Mouse (Mus musculus) urinary bladder, postnatal 4 days (tissue): ENCODE results near the gene Pimreg.

Source experiments
- DNase-seq, 2 experiments: peaks; one replicate each; pipeline ENCODE4 v3.0.0; 2021 to 2022; ENCODE audit warnings: low spot score in 2 of 2

Gene Pimreg

DNA sequence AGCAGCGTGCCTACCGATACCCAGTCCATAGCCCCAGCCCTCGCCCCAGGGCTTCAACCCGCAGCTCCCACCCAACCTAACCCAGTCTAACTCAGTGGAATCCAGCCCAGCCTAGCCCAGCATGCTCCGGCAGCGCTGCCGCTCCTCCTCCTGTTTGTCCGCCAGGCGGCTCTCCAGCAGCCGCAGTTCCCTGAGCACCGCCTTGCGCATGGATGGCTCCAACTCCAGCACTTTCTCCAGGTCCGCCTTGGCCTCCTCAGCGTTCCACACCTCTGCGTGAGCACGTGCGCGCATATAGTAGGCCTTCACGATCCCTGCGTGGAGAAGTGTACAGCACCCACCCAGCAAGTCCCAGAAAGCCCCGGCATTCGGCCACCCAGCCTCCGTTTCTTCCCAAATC lies 12.7 kb upstream of the Pimreg start:
- DNase-seq = no peak

DNA sequence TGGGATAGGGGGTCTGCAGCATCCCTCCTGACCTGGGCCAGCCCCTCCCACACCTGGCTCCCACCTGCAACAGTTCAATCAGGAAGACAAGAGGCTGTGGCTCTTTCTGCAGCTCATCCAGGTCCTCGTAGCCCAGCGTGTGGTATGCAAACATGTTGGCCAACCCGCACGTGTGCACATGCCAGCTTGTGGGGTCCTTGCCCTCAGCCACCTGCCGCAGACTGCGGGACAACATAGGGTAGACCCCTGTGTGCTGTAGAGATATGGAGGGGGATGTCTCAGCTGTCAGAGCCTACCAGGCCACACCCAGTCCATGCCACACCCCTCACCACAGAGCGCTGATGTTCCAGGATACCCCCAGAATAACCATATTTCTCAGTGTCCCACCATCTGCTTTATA lies 10.5 kb upstream of the Pimreg start:
- no peak for DNase-seq

DNA sequence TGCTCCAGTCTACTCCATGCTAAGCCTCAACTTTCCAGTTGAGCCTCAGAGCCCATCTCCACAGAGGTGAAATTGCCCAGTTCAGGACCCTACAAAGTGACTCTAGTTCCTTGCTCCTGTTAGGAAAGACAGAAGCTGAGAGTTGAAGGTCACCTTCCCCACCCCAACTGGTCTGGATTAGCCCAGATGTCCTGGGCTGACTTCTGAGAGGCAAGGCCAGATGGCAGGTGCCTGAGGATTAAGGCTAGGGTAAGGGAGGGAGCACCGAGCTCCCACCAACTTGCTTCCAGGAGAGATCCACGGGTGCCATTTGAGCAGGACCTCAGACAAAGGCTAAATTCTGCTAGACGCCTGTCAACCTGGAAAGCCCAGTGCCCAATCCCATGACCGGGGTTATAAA lies 9.7 kb upstream of the Pimreg start:
- no peak for DNase-seq

DNA sequence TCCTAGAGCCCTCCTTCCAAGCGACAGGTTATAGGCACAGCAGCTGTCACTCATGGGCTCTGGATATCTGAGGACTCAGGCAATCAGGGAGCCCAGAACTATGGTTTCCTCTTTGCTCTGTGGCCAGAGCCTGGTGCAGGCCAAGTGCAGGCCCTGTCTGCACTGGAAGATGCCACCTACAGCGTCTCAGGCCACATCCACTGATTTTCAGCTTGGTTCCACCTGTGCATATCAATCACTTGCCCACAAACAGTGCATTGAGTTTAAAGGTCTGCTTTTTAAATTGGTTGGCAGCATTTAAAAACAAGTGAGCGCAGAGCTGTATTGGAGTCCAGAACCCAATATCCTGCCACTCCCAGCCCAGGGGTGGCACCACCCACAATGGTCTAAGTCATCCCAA lies 9.2 kb upstream of the Pimreg start:
- DNase-seq = no peak

DNA sequence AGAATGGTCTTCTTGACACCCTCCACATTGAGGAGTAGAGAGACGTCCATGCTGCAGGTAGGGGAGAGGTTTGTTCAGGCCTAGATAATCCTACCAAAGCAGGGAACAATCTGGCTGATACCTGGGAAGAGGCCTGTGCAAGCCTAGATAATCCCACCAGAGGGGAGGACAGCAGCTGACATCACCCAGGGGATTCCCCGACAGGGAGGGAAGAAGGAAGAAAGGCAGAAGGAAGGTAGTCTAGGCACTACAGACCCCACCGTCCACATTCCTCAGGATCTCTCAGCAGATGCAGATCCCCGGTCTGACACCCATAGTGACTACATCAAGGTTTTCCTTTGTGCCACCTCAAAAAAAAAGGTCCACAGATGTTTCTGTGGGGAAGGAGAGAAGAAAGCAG lies 4.4 kb upstream of the Pimreg start, which contains the start of gene Aipl1:
Aipl1 (minus strand) TSS at position 101 of the 400 bp plus-strand sequence.
- DNase-seq = no peak

DNA sequence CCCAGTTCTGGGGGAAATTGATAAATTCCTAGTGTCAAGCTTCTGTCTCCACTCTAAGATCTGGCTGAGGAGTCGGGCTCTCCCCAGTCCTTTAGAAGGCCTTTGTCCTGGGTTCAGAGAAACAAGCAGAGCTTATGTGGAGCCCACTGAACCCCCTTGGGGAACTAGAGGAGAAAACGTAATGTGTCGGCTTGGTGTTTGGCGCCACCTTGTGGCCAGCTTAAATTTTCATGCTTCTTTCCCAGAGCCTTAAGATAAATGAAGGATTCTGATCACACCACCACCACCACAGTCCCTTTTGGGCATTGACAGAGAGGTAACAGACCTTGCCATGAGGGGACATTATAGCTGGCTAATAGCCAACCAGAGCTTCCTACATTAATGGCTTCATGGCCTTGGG lies 3.8 kb upstream of the Pimreg start:
- DNase-seq = peak; percentile 44 to 79

DNA sequence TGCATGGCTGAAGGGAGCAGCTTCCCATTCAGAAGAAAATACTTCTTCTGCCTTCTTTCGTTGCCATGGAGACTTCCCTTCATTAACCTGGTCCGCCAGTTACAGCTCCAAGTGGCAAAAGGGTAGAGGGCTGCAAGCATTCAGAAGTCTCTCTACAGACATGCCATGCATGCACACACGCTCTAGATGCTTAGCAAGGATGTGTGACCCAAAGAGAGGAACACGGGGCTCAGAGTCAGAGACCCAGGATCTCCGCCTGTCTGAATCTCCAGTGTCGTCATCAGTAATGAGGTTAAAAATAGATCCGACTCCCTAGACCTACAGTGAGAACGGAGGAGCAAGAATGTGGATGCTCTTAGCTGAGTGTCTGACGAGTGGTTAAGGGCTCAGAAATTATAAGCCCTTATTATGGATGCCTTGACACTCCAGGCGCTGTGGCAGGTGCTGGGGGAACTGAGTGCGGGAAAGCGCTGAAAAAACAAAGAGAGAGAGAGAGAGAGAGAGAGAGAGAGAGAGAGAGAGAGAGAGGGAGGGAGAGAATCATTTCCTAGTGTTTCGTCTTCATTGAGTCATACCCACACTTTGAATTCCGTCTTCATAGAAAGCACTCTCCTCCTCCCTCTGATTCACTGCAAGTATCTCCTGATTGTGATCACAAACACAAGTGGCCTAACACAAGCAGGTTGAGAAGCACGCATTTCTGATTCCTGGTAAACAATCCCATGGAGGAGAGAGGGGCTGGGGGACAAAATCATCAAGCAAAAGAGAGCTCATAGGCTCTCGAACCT lies 2.0 kb upstream of the Pimreg start:
- DNase-seq = no peak

DNA sequence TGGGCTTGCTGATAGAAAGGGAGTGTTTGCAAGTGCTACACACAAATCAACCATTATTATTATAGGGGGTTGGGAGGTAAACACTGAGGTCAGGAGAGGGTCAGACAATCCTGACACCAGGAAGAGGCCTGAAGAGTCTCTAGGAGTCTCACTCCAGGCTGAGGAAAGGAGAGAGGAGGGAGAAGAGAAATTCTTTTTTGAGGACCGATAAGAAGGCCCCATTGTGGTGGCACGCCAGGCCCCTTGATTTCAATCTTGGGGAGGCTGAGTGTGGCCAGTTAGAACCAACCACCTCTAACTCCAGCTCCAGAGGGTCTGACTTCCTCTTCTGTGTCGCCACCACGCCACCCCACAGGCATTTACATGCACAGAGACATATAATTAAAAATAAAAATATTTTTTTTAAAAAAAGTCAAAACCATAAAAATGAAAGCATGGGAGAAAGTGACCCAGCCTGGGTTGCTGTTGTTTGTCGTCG lies 503 bp upstream of the Pimreg start:
- no peak for DNase-seq

DNA sequence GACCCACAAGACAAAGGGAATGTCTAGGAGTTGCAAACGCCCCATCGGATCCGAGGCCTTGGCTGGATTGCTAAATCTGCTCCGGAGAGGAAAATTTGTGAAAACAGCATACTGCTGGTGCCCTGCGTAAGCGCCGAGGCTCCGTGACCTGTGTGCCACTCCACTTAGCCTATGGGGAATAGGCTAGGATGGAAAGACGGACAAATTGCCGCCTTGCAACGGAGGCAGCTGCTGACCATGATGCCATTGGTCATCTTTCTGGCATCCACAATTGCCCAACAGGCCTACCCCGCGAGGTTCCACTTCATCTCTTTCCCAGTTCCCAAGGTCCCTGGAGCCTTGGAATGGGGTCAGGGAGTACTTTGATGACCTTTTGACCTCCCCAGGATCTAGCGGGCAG lies 799 bp downstream of the Pimreg start:
- no peak for DNase-seq

DNA sequence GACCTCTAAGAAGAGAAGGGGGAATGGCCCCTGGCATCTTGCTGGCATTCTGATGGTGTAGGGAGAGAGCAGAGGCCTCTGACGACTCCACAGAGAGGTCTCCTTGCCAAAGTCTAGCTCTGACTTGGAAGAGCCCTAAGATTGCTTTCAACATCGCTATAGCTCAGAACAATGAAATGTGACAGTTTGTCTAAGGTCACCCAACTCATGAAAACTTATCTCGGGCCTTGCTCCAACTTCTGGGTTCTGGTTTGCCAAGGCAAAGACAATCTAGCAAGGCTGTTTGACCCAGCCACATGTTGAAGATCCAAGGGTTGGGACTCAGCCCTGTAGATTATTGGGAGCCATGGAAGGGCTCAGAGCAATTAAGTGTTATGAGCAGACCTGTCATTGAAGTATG lies 2.4 kb downstream of the Pimreg start:
- DNase-seq = no peak

DNA sequence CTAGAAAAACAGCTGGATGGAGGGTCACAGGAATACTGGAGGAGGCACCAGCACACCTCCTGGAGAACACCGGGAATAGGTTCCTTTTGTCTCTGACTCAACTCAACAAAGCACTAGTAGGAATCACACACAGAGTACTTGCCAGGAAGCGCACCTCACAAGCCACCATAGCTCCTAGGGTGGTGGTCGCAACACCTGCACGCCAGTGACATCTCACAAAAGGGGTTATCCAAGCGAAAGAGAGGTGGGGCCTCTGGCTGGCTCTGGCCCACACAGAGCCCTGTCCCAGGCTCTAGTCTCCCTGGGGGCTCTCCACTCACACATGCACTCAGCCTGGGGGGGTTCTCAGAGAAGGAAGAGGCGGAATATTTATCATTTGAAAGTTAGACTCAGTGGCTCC lies 6.9 kb downstream of the Pimreg start:
- DNase-seq = no peak

DNA sequence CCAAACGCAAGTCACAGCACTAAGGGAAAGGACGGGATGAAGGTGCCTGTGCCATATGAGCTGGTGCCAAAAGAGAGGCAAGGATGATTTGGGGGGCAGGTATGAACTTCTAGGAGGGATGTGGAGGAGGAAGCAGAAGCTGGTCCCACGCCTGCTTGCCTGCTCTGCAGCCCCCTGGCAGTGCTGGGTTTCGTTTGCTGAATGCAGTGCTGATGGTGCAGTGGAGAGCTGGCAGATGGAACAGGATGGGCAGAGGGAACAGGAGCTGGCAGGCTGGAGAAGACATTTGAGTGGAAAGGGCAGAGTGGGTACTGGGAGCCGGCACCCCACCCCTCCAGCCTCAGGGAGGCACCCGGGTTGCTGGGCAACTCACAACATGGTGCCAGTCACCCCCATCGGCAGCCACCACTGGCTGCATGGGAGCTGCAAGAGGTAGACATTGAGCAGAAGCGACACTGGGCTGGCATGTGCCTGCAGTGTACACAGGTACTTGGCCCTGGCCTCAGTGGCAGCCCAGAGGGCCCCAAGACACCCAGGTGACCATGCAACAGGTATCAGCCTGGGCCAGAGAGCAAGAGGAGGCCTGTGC lies 7.4 kb downstream of the Pimreg start:
- DNase-seq = no peak

DNA sequence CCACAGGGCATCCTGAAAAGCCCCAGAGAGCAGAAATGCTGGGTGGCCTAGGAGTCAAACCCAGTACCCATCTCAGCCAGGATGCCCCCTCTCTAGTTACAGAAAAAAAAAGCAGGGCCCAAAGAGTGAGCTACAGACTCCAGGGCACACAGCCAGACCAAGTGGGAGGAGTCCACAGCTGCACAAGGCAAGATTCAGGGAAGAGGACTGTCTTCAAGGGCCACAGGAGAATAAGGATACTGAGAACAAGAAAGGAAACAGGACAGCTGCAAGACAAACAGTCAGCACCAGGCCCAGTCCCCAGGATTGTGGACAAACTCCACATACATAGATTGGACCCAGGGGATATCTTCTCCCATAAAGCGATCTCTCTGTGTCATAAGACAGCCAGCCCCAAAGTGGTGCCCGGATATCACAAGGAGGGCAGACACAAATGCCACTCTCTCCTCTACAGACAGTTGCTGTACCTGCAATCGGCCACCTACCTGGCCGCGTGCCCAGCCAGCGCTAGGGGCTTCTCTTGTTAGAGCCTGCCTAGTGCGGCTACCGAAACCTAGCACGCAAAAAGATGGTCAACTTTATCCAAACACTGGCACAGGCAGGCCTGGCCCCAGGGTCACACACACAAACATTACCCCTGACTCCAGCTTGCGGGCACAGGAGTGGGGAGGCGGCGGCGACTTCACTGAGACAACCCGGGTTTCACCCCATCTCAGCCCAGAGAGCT lies 8.5 kb downstream of the Pimreg start:
- no peak for DNase-seq

DNA sequence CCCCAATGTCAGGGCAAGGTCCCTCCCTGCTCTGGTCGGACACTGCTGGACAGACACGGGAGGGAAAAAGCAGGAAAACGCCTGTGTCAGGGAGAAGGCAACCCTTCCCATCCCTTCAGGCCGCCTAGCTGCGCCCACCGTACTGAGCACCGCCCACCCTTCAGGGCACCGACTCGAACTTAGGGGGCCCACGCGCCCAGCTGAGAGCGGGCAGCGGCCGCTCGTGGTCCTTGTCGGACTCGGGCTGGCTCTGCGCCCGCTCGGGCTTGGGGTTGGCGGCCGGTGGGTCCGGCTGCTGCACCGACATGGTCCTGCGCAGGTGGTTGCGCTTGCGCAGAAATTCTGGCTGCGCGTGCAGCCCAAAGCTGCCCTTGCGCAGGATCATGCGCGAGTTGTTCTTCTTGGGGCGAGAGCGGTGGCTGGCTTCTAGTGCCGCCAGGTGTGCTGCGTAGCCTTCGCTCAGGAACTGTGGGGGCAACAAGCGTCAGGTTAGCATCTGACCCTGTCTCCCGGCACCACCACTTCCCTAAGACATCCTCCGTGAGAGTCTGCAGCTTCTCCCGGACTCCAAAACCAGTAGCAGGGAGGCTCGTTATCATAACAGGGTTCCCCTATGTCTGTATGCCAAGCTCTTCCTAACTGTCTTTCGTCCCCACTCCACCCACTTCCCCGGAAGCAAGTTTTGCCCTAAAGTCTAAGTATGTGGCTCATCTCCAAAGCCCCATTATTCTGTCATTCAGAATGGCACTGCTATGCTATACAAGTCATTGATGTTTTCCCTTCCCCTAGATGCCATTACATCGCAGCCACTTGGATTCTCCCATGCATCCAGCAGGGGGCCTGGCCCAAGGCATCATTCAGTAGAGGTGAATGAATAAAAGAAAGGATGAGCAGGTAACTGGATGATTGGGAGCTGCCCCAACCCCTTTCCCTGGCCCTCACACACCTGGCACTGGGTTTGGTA lies 9.3 kb downstream of the Pimreg start:
- no peak for DNase-seq

DNA sequence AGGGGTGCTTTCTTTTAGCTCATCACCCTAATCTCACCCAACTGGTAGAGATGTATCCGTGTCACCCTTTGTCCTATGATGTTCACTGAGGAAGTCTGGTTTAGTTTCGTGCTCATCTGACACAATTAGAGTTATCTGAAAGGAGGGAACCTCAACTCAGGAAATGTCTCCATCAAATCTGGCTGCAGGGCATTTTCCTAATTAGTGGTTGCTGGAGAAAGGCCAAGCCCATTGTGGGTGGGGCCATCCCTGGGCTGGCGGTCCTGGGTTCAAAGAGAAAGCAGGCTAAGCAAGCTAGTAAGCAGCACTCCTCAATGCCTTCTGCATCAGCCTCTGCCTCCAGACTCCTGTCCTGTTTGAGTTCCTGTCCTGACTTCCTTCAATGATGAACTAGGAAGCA lies 10.4 kb downstream of the Pimreg start:
- no peak for DNase-seq

DNA sequence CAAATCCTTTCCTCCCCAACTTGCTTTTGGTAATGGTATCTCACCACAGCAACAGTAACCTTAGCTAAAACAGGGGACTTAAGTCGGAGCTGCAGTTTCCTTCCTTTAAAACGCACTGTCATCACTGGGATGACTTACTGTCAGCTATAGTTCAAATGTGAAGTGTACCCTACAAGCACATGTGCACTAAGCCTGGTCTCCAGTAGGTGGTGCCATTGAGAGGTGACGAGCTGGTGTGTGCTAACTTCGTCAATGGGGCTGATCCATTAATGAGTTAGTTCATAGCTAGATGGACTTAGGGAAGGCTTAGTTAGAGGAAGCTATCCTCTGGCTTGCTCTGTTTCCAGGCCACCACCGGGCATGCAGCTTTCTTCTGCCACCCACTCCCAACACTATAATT lies 10.8 kb downstream of the Pimreg start:
- peak in 1 of 2 experiments; percentile 76 for DNase-seq

DNA sequence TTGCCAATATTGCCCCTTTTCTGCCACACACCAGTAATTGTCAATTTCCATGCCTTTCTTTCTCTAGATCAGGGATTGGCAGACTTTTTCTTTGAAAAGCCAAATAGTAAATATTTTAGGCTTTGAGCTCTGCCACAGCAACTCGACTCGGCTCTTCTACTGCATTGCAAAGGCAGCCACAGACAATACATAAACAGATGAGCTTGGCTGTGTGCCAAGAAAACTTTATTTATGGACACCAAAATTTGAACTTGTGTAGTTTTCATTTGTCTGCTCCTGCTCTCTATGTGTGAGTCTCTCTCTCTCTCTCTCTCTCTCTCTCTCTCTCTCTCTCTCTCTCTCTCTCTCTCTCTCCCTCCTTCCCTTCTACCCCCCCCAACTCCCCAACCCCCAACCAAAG lies 13.3 kb downstream of the Pimreg start:
- DNase-seq = no peak

DNA sequence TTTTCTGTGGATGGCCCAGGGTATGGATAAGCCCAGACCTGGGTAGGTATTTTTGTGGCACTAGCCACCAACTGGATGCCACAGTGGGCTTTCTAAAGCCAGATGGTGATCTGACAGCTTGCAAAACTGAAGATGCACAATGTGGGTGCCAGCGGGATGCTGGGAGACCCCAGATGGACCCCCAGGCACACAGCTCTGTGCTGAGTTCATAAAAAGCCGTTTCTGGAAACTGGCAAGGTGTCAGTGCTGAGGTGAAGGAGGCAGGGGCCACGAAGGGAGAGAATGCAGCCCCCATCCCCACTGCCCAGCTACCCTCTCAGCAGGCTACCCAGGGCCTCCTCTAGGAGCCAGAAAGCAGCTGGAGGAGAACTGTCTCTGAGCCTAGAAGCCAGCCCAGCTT lies 15.3 kb downstream of the Pimreg start:
- DNase-seq = no peak

DNA sequence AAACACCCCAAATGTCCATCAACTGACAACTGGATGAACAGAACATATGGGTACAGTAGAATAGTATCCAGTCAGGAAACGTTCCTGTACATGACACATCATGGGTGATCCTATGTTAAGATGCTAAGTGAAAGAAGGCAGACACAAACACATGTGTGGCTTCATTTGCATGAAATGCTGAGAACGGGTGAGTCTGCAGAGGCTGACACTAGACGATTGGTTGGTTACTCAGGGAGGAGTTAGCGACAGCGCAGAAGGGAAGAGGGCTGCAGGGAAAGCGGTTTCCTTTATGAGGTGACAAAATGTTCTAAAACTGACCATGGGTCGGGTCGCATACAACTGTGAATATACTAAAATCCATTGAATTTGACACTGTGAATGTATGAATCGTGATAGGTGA lies 18.6 kb downstream of the Pimreg start:
- no peak for DNase-seq

DNA sequence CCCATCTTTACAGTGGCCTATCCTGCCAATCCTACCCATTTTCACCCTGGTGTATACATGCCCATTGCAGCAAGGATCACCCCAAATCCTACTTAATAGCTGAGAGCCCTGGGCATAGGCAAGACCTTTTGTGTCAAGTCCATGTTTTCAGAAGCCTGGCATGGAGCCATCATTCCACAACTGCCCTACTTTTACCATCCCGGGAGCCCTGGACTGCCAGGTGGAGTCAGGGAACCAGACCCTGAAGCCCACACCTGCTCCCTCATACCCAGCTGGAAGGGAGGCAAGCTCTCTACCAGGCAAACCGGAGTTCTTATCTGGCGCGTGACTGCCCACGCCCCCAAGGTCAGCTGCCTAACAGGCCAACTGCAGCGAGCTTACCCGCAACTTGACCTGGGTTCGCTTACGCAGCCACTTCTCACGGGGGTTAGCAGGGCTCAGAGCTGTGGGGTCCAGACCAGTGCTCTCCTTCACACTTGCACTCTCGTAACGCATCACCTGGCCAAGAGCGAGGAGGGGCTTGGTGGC lies 19.3 kb downstream of the Pimreg start:
- DNase-seq = no peak

DNA sequence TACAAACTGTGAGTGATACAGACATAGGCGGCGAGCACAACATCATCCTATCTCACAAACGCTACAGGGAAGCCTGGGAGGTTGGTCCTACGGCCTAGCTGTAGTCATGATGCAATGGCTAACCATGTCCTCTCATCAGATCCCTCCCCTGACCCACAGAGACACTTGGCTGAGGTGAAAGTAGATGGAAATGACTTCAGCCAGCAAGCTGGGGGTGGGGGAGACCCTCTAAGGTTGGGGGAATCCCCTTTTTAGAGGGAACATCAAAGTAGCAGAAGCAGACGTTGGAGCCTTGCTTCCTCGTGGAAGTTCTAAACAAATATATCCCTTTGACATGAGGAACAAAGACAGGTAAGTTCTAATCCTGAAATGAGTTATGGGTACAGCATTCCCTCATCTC lies 22.6 kb downstream of the Pimreg start:
- DNase-seq = no peak
